Mouse (Mus musculus): ENCODE results near the gene Gm45618.

- TF ChIP-seq CTCF (IDR thresholded peaks at IDR 0.05; ENCODE audit: control insufficient read depth, insufficient read depth, insufficient replicate concordance, low read depth, low read length) (peak; percentile 69), POLR2A (IDR thresholded peaks at IDR 0.05; ENCODE audit: control insufficient read depth, low read depth, low read length) (no peak)
Observed at GRCm38 (mm10) chr7:142070458-142071211, 49.9 kb downstream of the Gm45618 start.

Measured in testis, adult 2 months (tissue).